Mouse (Mus musculus) megakaryocyte, embryonic 14.5 days (primary cell): ENCODE measurements around the gene Syt6.

Source experiments
- FLI1 ChIP-seq: IDR thresholded peaks from 2 replicates; pipeline ENCODE4 v1.6.1; 2012; ENCODE audit warnings: low read length, inconsistent platforms, mixed read lengths
- GATA1 ChIP-seq: IDR thresholded peaks from 3 replicates; pipeline ENCODE4 v1.6.1; 2012; ENCODE audit warnings: mixed read lengths, low read length, inconsistent platforms, borderline replicate concordance

DNA sequence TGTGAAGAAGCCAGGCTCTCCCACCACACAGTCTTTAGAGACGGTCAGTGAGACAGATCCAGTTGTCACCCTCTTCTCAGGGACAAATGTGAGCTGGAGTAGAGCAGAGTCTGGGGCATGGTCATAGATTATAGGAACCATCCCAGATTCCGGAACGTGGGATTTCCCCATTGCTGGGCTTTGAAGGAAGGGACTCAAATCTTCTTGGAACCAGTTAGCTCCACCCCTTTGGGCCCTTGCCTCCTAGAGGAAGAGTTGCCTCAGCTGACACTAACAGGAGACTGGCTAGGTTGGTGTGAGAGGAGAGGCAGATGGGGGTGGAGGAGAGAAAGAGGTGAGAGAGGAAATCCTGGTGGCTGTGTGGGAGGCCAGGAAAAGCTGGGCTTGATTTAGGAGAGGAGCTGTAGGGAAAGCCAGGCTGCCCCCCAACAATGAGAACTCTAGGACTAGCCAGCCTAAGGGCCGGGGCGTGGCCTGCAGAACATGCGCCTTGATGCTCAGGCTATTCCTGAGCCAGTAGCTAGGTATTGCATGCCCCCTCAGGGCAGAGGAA lies 31.1 kb downstream of the Syt6 start:
- TF ChIP-seq GATA1 (no peak), FLI1 (no peak)
